Mouse (Mus musculus): ENCODE data around the gene Bcas1. TPM values are rescaled to one million over a fixed set of nuclear protein-coding genes. Genes with fewer than 3 reads are reported as not detected.

Gene Bcas1
- polyA plus RNA-seq, 1 experiment from 2014 or later: 0.72 TPM

GRCm38 (mm10) chr2:170306637-170307320 is 120.9 kb downstream of the Bcas1 start:
- no peaks in the 10 kb centered on the region for H3K36me3 ChIP-seq
- no peak for ATAC-seq (ENCODE audit: insufficient number of reproducible peaks, low FRiP score, low TSS enrichment, low read depth)
- H3K27ac ChIP-seq: no peak overlapping the region
- H3K4me2 ChIP-seq: no peak overlapping the region
- H3K9ac ChIP-seq: no peak overlapping the region
- 71% methylated on average over 9 of the region's 9 CpGs for WGBS
- H3K4me1 ChIP-seq: peaks cover 31% of the 10 kb centered on the region
- no peak overlapping the region for H3K4me3 ChIP-seq
- H3K9me3 ChIP-seq: no peaks in the 10 kb centered on the region
- no peaks in the 10 kb centered on the region for H3K27me3 ChIP-seq

GRCm38 (mm10) chr2:170304766-170305165 is 122.9 kb downstream of the Bcas1 start:
- Histone ChIP-seq H3K4me2 (no peak overlapping the region), H3K4me1 (peaks cover 31% of the 10 kb centered on the region), H3K27me3 (no peaks in the 10 kb centered on the region), H3K9ac (no peak overlapping the region), H3K9me3 (no peaks in the 10 kb centered on the region), H3K4me3 (no peak overlapping the region), H3K27ac (no peak overlapping the region), H3K36me3 (no peaks in the 10 kb centered on the region)
- ATAC-seq (ENCODE audit: insufficient number of reproducible peaks, low FRiP score, low TSS enrichment, low read depth): no peak
- 66% methylated on average over 12 of the region's 12 CpGs for WGBS

- H3K27ac ChIP-seq: no peak overlapping the region
- WGBS: 87% methylated on average over 7 of the region's 7 CpGs
- no peak for ATAC-seq (ENCODE audit: insufficient number of reproducible peaks, low FRiP score, low TSS enrichment, low read depth)
- peaks cover 24% of the 10 kb centered on the region for H3K4me1 ChIP-seq
- H3K9me3 ChIP-seq: no peaks in the 10 kb centered on the region
- no peak overlapping the region for H3K4me3 ChIP-seq
- H3K9ac ChIP-seq: no peak overlapping the region
- H3K36me3 ChIP-seq: no peaks in the 10 kb centered on the region
- no peaks in the 10 kb centered on the region for H3K27me3 ChIP-seq
- H3K4me2 ChIP-seq: no peak overlapping the region
Observed at GRCm38 (mm10) chr2:170303595-170303994, 124.0 kb downstream of the Bcas1 start.

GRCm38 (mm10) chr2:170302825-170303224 is 124.8 kb downstream of the Bcas1 start:
- Histone ChIP-seq H3K9me3 (no peaks in the 10 kb centered on the region), H3K27me3 (no peaks in the 10 kb centered on the region), H3K27ac (no peak overlapping the region), H3K4me1 (peaks cover 16% of the 10 kb centered on the region), H3K36me3 (no peaks in the 10 kb centered on the region), H3K4me3 (no peak overlapping the region), H3K9ac (no peak overlapping the region), H3K4me2 (no peak overlapping the region)
- no peak for ATAC-seq (ENCODE audit: insufficient number of reproducible peaks, low FRiP score, low TSS enrichment, low read depth)
- 83% methylated on average over 8 of the region's 8 CpGs for WGBS

Other genes starting within 250 kb of the Bcas1 start
- gene Pfdn4, start 68.6 kb upstream of the Bcas1 start, polyA plus RNA-seq (2015; fragmentation: Nextera tagmentation; extraction: Ambion mirVana): 60.0 and 63.5 TPM in 2 replicates
- not detected in 2 replicates for gene Cyp24a1, start 69.3 kb upstream of the Bcas1 start, polyA plus RNA-seq (2015; fragmentation: Nextera tagmentation; extraction: Ambion mirVana)
- not detected in 2 replicates for gene 4930470P17Rik, start 174.2 kb upstream of the Bcas1 start, polyA plus RNA-seq (2015; fragmentation: Nextera tagmentation; extraction: Ambion mirVana)

All from limb, embryonic 15.5 days (tissue).